18 mouse cellular contexts compared by ENCODE assay signal in genomic region chr8:116375758-116376157, GRCm38 (mm10).
"Had no signal": no experiment of that assay in that cellular context is flagged by ENCODE, and none has a peak within 500 bp of the region (broad histone marks: within the 10 kb centered on the region; RNA-seq: fewer than 3 reads in every experiment).

No protein-coding gene starts in this region.

- H3K27ac ChIP-seq: kidney, embryonic 15.5 days; left cerebral cortex, adult 2 months; liver, embryonic 13.5 days; macrophage; midbrain, embryonic 12.5 days; neural tube, embryonic 13.5 days had no signal

- H3K9me3 ChIP-seq: kidney, embryonic 15.5 days; liver, embryonic 13.5 days; midbrain, embryonic 12.5 days; neural tube, embryonic 13.5 days had no signal

- H3K4me1 ChIP-seq: liver, embryonic 13.5 days; neural tube, embryonic 13.5 days had no signal

- ATAC-seq: midbrain, embryonic 16.5 days had no signal

- H3K4me2 ChIP-seq: kidney, embryonic 15.5 days; liver, embryonic 13.5 days; midbrain, embryonic 12.5 days; neural tube, embryonic 13.5 days had no signal

- H3K4me3 ChIP-seq: kidney, embryonic 15.5 days; left cerebral cortex, adult 2 months; liver, embryonic 13.5 days; midbrain, embryonic 12.5 days; myocyte; neural tube, embryonic 13.5 days had no signal

- H3K36me3 ChIP-seq: kidney, embryonic 15.5 days; liver, embryonic 13.5 days; midbrain, embryonic 12.5 days; neural tube, embryonic 13.5 days had no signal

- H3K9ac ChIP-seq: kidney, embryonic 15.5 days; liver, embryonic 13.5 days; midbrain, embryonic 12.5 days; neural tube, embryonic 13.5 days had no signal

- H3K27me3 ChIP-seq: kidney, embryonic 15.5 days; liver, embryonic 13.5 days; midbrain, embryonic 12.5 days had no signal

- DNase-seq: kidney, adult 8-10 months; kidney, postnatal 10 days; kidney, postnatal 36 days; layer of hippocampus, postnatal 36 days; liver, embryonic 13.5 days; lung, adult 2 months; retina, postnatal 1 day; right cerebral cortex, postnatal 25 days; thymus, adult 2 months; thymus, postnatal 14 days; thymus, postnatal 4 days had no signal
